Mouse (Mus musculus): Measurements from ENCODE around the gene Ebi3. TPM values are rescaled to one million over a fixed set of nuclear protein-coding genes. Genes with fewer than 3 reads are reported as not detected.

Ebi3 gene
- polyA plus RNA-seq, 1 experiment from 2014 or later: 2.7 TPM

DNA sequence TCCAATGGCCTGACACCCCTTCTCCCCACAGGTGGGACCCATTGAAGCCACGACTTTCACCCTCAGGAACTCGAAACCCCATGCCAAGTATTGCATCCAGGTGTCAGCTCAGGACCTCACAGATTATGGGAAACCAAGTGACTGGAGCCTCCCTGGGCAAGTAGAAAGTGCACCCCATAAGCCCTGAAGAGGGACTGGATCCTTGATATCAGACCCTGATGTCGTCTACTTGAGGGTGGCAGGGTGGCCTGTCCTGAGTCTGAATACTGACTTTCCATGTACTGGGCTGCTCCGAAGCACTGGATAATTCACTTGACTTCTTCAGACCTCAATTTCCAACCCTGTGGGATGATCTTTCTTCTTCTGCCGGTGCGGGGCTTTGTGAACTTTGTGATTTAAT lies 4.2 kb downstream of the Ebi3 start:
- 32% methylated on average over 6 of the region's 6 CpGs for WGBS
- no peaks in the 10 kb centered on the region for H3K27me3 ChIP-seq (ENCODE audit: control insufficient read depth, insufficient read depth, low read length)

GRCm38 (mm10) chr17:55957168-55957567 lies 4.7 kb downstream of the Ebi3 start:
- Histone ChIP-seq H3K27ac (replicated peaks) (no peak overlapping the region), H3K4me1 (replicated peaks; ENCODE audit: control insufficient read depth, insufficient read depth) (0 out of 2 replicates have a peak, but pooled peaks cover 4% of the 10 kb centered on the region), H3K4me3 (ENCODE audit: low read depth, low read length) (no peak overlapping the region), H3K9ac (ENCODE audit: low read length) (no peak overlapping the region), H3K27me3 (ENCODE audit: control insufficient read depth, insufficient read depth, low read length) (no peaks in the 10 kb centered on the region), H3K9me3 (ENCODE audit: control insufficient read depth, low read length) (no peaks in the 10 kb centered on the region), H3K36me3 (ENCODE audit: control insufficient read depth, insufficient read depth, low read length) (0 out of 2 replicates have a peak, but pooled peaks cover 2% of the 10 kb centered on the region), H3K4me2 (replicated peaks; ENCODE audit: low read depth) (no peak overlapping the region)
- no peak for TF ChIP-seq EP300 (optimal IDR thresholded peaks at IDR 0.05)
- TF ChIP-seq CTCF (IDR thresholded peaks at IDR 0.05; ENCODE audit: low read depth): peak; percentile 89
- DNase-seq (ENCODE audit: low spot score) (peak; percentile 78), ATAC-seq (ENCODE audit: low FRiP score, low TSS enrichment) (no peak)
- WGBS: 16% methylated on average over 9 of the region's 9 CpGs

More for the DNA sequence above, 4.2 kb downstream of the Ebi3 start:
- Histone ChIP-seq H3K36me3 (ENCODE audit: control insufficient read depth, insufficient read depth, low read length) (no peaks in the 10 kb centered on the region), H3K4me2 (replicated peaks; ENCODE audit: low read depth) (peak overlapping the region; percentile 59), H3K27ac (replicated peaks) (no peak overlapping the region), H3K9me3 (ENCODE audit: control insufficient read depth, low read length) (no peaks in the 10 kb centered on the region), H3K4me3 (ENCODE audit: low read depth, low read length) (peak overlapping the region; percentile 35), H3K4me1 (replicated peaks; ENCODE audit: control insufficient read depth, insufficient read depth) (0 out of 2 replicates have a peak, but pooled peaks cover 4% of the 10 kb centered on the region), H3K9ac (ENCODE audit: low read length) (no peak overlapping the region)
- no peak for TF ChIP-seq CTCF (IDR thresholded peaks at IDR 0.05; ENCODE audit: low read depth)
- no peak for TF ChIP-seq EP300 (optimal IDR thresholded peaks at IDR 0.05)
- ATAC-seq (ENCODE audit: low FRiP score, low TSS enrichment) (no peak), DNase-seq (ENCODE audit: low spot score) (no peak)

- no peak for TF ChIP-seq EP300 (optimal IDR thresholded peaks at IDR 0.05)
- Histone ChIP-seq H3K9ac (ENCODE audit: low read length) (peak overlapping the region; percentile 55; the same call in 1 of the 2 replicates), H3K27ac (replicated peaks) (peak overlapping the region; percentile 94), H3K27me3 (ENCODE audit: control insufficient read depth, insufficient read depth, low read length) (no peaks in the 10 kb centered on the region), H3K4me3 (ENCODE audit: low read depth, low read length) (peak overlapping the region; percentile 57; the same call in 1 of the 2 replicates), H3K4me1 (replicated peaks; ENCODE audit: control insufficient read depth, insufficient read depth) (0 out of 2 replicates have a peak, but pooled peaks cover 4% of the 10 kb centered on the region), H3K4me2 (replicated peaks; ENCODE audit: low read depth) (peak overlapping the region; percentile 58), H3K9me3 (ENCODE audit: control insufficient read depth, low read length) (no peaks in the 10 kb centered on the region), H3K36me3 (ENCODE audit: control insufficient read depth, insufficient read depth, low read length) (0 out of 2 replicates have a peak, but pooled peaks cover 4% of the 10 kb centered on the region)
- DNase-seq (ENCODE audit: low spot score) (peak; percentile 11), ATAC-seq (ENCODE audit: low FRiP score, low TSS enrichment) (no peak)
- 76% methylated on average over 12 of the region's 13 CpGs for WGBS
These were observed 5.5 kb downstream of the Ebi3 start for GRCm38 (mm10) chr17:55957726-55958583.

DNA sequence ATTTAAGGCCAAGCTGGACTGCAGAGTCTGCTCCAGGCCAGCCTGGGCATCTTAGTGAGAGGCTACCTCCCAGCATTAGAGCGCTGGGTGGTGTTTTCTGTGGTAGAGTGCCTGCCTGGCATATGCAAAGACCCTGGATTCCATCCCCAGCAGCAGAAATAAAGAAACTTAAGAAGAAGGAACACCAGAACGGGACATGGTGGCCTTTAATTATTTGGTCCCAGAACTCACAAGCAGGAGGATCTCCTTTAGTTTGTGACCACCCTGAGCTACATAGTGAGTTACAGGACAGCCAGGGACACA lies 6.1 kb downstream of the Ebi3 start:
- H3K4me1 ChIP-seq (replicated peaks; ENCODE audit: control insufficient read depth, insufficient read depth): 0 out of 2 replicates have a peak, but pooled peaks cover 4% of the 10 kb centered on the region
- peak overlapping the region; percentile 58 for H3K4me2 ChIP-seq (replicated peaks; ENCODE audit: low read depth)
- TF ChIP-seq EP300 (optimal IDR thresholded peaks at IDR 0.05) (no peak), CTCF (IDR thresholded peaks at IDR 0.05; ENCODE audit: low read depth) (no peak)
- H3K36me3 ChIP-seq (ENCODE audit: control insufficient read depth, insufficient read depth, low read length): peaks cover 4% of the 10 kb centered on the region; the same call in 1 of the 2 replicates
- ATAC-seq (ENCODE audit: low FRiP score, low TSS enrichment) (no peak), DNase-seq (ENCODE audit: low spot score) (no peak)
- H3K9ac ChIP-seq (ENCODE audit: low read length): peak overlapping the region; percentile 55
- H3K27ac ChIP-seq (replicated peaks): peak overlapping the region; percentile 94
- 32% methylated on average over 2 of the region's 2 CpGs for WGBS
- no peaks in the 10 kb centered on the region for H3K9me3 ChIP-seq (ENCODE audit: control insufficient read depth, low read length)
- no peaks in the 10 kb centered on the region for H3K27me3 ChIP-seq (ENCODE audit: control insufficient read depth, insufficient read depth, low read length)
- H3K4me3 ChIP-seq (ENCODE audit: low read depth, low read length): peak overlapping the region; percentile 57

GRCm38 (mm10) chr17:55958918-55959728 lies 6.7 kb downstream of the Ebi3 start, which contains the start of gene Yju2:
Gene Yju2, plus strand, starts transcription at chr17:55959099.
- peak; percentile 93 for DNase-seq (ENCODE audit: low spot score)
- Histone ChIP-seq H3K4me2 (replicated peaks; ENCODE audit: low read depth) (peak within 1 kb of the TSS; percentile 58), H3K27ac (replicated peaks) (peak within 1 kb of the TSS; percentile 94), H3K9me3 (ENCODE audit: control insufficient read depth, low read length) (no peaks in the 10 kb centered on the region), H3K27me3 (ENCODE audit: control insufficient read depth, insufficient read depth, low read length) (no peaks in the 10 kb centered on the region), H3K4me3 (ENCODE audit: low read depth, low read length) (peak within 1 kb of the TSS; percentile 57), H3K36me3 (ENCODE audit: control insufficient read depth, insufficient read depth, low read length) (peaks cover 4% of the 10 kb centered on the region; the same call in 1 of the 2 replicates), H3K9ac (ENCODE audit: low read length) (peak within 1 kb of the TSS; percentile 63), H3K4me1 (replicated peaks; ENCODE audit: control insufficient read depth, insufficient read depth) (0 out of 2 replicates have a peak, but pooled peaks cover 4% of the 10 kb centered on the region)
- peak; percentile 82 for TF ChIP-seq EP300 (optimal IDR thresholded peaks at IDR 0.05)
- no peak for TF ChIP-seq CTCF (IDR thresholded peaks at IDR 0.05; ENCODE audit: low read depth)
- peak; percentile 96 for ATAC-seq (ENCODE audit: low FRiP score, low TSS enrichment)
- WGBS: under 1% methylated on average over 46 of the region's 46 CpGs
